Mouse (Mus musculus): ENCODE measurements around the gene Rnf216. TPM values are rescaled to one million over a fixed set of nuclear protein-coding genes. Genes with fewer than 3 reads are reported as not detected.

Gene Rnf216
- polyA plus RNA-seq, 1 experiment from 2014 or later: 26.9 TPM

- H3K4me1 ChIP-seq (ENCODE audit: control insufficient read depth, insufficient read depth, low read length): no peaks in the 10 kb centered on the region
- no peaks in the 10 kb centered on the region for H3K9me3 ChIP-seq (replicated peaks; ENCODE audit: control insufficient read depth, low read length)
- no peaks in the 10 kb centered on the region for H3K27me3 ChIP-seq (replicated peaks; ENCODE audit: control insufficient read depth, insufficient read depth, low read length)
- no peaks in the 10 kb centered on the region for H3K36me3 ChIP-seq (ENCODE audit: control insufficient read depth, insufficient read depth, low read length)
- H3K4me3 ChIP-seq (ENCODE audit: low read depth, low read length): no peak overlapping the region
- 12% methylated on average over 1 of the region's 1 CpGs for WGBS
- DNase-seq (ENCODE audit: low spot score) (no peak), ATAC-seq (no peak)
- no peak overlapping the region for H3K9ac ChIP-seq (ENCODE audit: low read length)
- no peak overlapping the region for H3K4me2 ChIP-seq (ENCODE audit: low read length)
- no peak overlapping the region for H3K27ac ChIP-seq (ENCODE audit: low read depth, low read length)
Measured at GRCm38 (mm10) chr5:143122673-143123072, 9.9 kb upstream of the Rnf216 start.

- H3K4me1 ChIP-seq (ENCODE audit: control insufficient read depth, insufficient read depth, low read length): no peaks in the 10 kb centered on the region
- no peak overlapping the region for H3K4me3 ChIP-seq (ENCODE audit: low read depth, low read length)
- no peaks in the 10 kb centered on the region for H3K9me3 ChIP-seq (replicated peaks; ENCODE audit: control insufficient read depth, low read length)
- ATAC-seq (no peak), DNase-seq (ENCODE audit: low spot score) (no peak)
- no peaks in the 10 kb centered on the region for H3K36me3 ChIP-seq (ENCODE audit: control insufficient read depth, insufficient read depth, low read length)
- no peak overlapping the region for H3K27ac ChIP-seq (ENCODE audit: low read depth, low read length)
- no peak overlapping the region for H3K9ac ChIP-seq (ENCODE audit: low read length)
- no peak overlapping the region for H3K4me2 ChIP-seq (ENCODE audit: low read length)
- WGBS: 74% methylated on average over 8 of the region's 8 CpGs
- no peaks in the 10 kb centered on the region for H3K27me3 ChIP-seq (replicated peaks; ENCODE audit: control insufficient read depth, insufficient read depth, low read length)
Measured at GRCm38 (mm10) chr5:143122125-143122524, 9.3 kb upstream of the Rnf216 start.

- ATAC-seq (no peak), DNase-seq (ENCODE audit: low spot score) (no peak)
- 90% methylated on average over 3 of the region's 3 CpGs for WGBS
- no peak overlapping the region for H3K4me3 ChIP-seq (ENCODE audit: low read depth, low read length)
- no peak overlapping the region for H3K27ac ChIP-seq (ENCODE audit: low read depth, low read length)
- no peaks in the 10 kb centered on the region for H3K27me3 ChIP-seq (replicated peaks; ENCODE audit: control insufficient read depth, insufficient read depth, low read length)
- peaks cover 6% of the 10 kb centered on the region; the same call in 1 of the 2 replicates for H3K4me1 ChIP-seq (ENCODE audit: control insufficient read depth, insufficient read depth, low read length)
- H3K9me3 ChIP-seq (replicated peaks; ENCODE audit: control insufficient read depth, low read length): no peaks in the 10 kb centered on the region
- H3K9ac ChIP-seq (ENCODE audit: low read length): no peak overlapping the region
- no peak overlapping the region for H3K4me2 ChIP-seq (ENCODE audit: low read length)
- no peaks in the 10 kb centered on the region for H3K36me3 ChIP-seq (ENCODE audit: control insufficient read depth, insufficient read depth, low read length)
Measured at GRCm38 (mm10) chr5:143106842-143107241, 6.0 kb downstream of the Rnf216 start.

GRCm38 (mm10) chr5:143103231-143103630 lies 9.6 kb downstream of the Rnf216 start:
- H3K4me2 ChIP-seq (ENCODE audit: low read length): no peak overlapping the region
- 0 out of 2 replicates have a peak, but pooled peaks cover 2% of the 10 kb centered on the region for H3K4me1 ChIP-seq (ENCODE audit: control insufficient read depth, insufficient read depth, low read length)
- H3K27ac ChIP-seq (ENCODE audit: low read depth, low read length): no peak overlapping the region
- DNase-seq (ENCODE audit: low spot score) (no peak), ATAC-seq (no peak)
- H3K36me3 ChIP-seq (ENCODE audit: control insufficient read depth, insufficient read depth, low read length): no peaks in the 10 kb centered on the region
- H3K9ac ChIP-seq (ENCODE audit: low read length): no peak overlapping the region
- H3K4me3 ChIP-seq (ENCODE audit: low read depth, low read length): no peak overlapping the region
- WGBS: 93% methylated on average over 2 of the region's 2 CpGs
- no peaks in the 10 kb centered on the region for H3K9me3 ChIP-seq (replicated peaks; ENCODE audit: control insufficient read depth, low read length)
- no peaks in the 10 kb centered on the region for H3K27me3 ChIP-seq (replicated peaks; ENCODE audit: control insufficient read depth, insufficient read depth, low read length)

GRCm38 (mm10) chr5:143101626-143102025 lies 11.2 kb downstream of the Rnf216 start:
- no peak overlapping the region for H3K4me2 ChIP-seq (ENCODE audit: low read length)
- no peak overlapping the region for H3K4me3 ChIP-seq (ENCODE audit: low read depth, low read length)
- H3K4me1 ChIP-seq (ENCODE audit: control insufficient read depth, insufficient read depth, low read length): 0 out of 2 replicates have a peak, but pooled peaks cover 2% of the 10 kb centered on the region
- H3K9me3 ChIP-seq (replicated peaks; ENCODE audit: control insufficient read depth, low read length): no peaks in the 10 kb centered on the region
- no peak overlapping the region for H3K9ac ChIP-seq (ENCODE audit: low read length)
- no peak overlapping the region for H3K27ac ChIP-seq (ENCODE audit: low read depth, low read length)
- no peak for ATAC-seq
- DNase-seq (ENCODE audit: low spot score): no peak
- WGBS: 93% methylated on average over 1 of the region's 1 CpGs
- no peaks in the 10 kb centered on the region for H3K36me3 ChIP-seq (ENCODE audit: control insufficient read depth, insufficient read depth, low read length)
- H3K27me3 ChIP-seq (replicated peaks; ENCODE audit: control insufficient read depth, insufficient read depth, low read length): no peaks in the 10 kb centered on the region

GRCm38 (mm10) chr5:143095256-143095655 lies 17.5 kb downstream of the Rnf216 start:
- Histone ChIP-seq H3K27ac (ENCODE audit: low read depth, low read length) (no peak overlapping the region), H3K9ac (ENCODE audit: low read length) (no peak overlapping the region), H3K9me3 (replicated peaks; ENCODE audit: control insufficient read depth, low read length) (no peaks in the 10 kb centered on the region), H3K4me3 (ENCODE audit: low read depth, low read length) (no peak overlapping the region), H3K36me3 (ENCODE audit: control insufficient read depth, insufficient read depth, low read length) (peaks cover 25% of the 10 kb centered on the region), H3K4me2 (ENCODE audit: low read length) (no peak overlapping the region), H3K4me1 (ENCODE audit: control insufficient read depth, insufficient read depth, low read length) (0 out of 2 replicates have a peak, but pooled peaks cover 2% of the 10 kb centered on the region), H3K27me3 (replicated peaks; ENCODE audit: control insufficient read depth, insufficient read depth, low read length) (no peaks in the 10 kb centered on the region)
- DNase-seq (ENCODE audit: low spot score): no peak
- no peak for ATAC-seq
- 89% methylated on average over 7 of the region's 7 CpGs for WGBS

GRCm38 (mm10) chr5:143092891-143093290 lies 19.9 kb downstream of the Rnf216 start:
- no peaks in the 10 kb centered on the region for H3K4me1 ChIP-seq (ENCODE audit: control insufficient read depth, insufficient read depth, low read length)
- H3K9me3 ChIP-seq (replicated peaks; ENCODE audit: control insufficient read depth, low read length): no peaks in the 10 kb centered on the region
- DNase-seq (ENCODE audit: low spot score) (no peak), ATAC-seq (no peak)
- no peak overlapping the region for H3K9ac ChIP-seq (ENCODE audit: low read length)
- peaks cover 48% of the 10 kb centered on the region for H3K36me3 ChIP-seq (ENCODE audit: control insufficient read depth, insufficient read depth, low read length)
- 64% methylated on average over 3 of the region's 3 CpGs for WGBS
- H3K27ac ChIP-seq (ENCODE audit: low read depth, low read length): no peak overlapping the region
- H3K27me3 ChIP-seq (replicated peaks; ENCODE audit: control insufficient read depth, insufficient read depth, low read length): no peaks in the 10 kb centered on the region
- no peak overlapping the region for H3K4me2 ChIP-seq (ENCODE audit: low read length)
- H3K4me3 ChIP-seq (ENCODE audit: low read depth, low read length): no peak overlapping the region

GRCm38 (mm10) chr5:143084898-143085297 lies 27.9 kb downstream of the Rnf216 start:
- Histone ChIP-seq H3K27me3 (replicated peaks; ENCODE audit: control insufficient read depth, insufficient read depth, low read length) (no peaks in the 10 kb centered on the region), H3K4me2 (ENCODE audit: low read length) (no peak overlapping the region), H3K9me3 (replicated peaks; ENCODE audit: control insufficient read depth, low read length) (no peaks in the 10 kb centered on the region), H3K4me3 (ENCODE audit: low read depth, low read length) (no peak overlapping the region), H3K27ac (ENCODE audit: low read depth, low read length) (no peak overlapping the region), H3K36me3 (ENCODE audit: control insufficient read depth, insufficient read depth, low read length) (peaks cover 80% of the 10 kb centered on the region), H3K9ac (ENCODE audit: low read length) (no peak overlapping the region), H3K4me1 (ENCODE audit: control insufficient read depth, insufficient read depth, low read length) (no peaks in the 10 kb centered on the region)
- ATAC-seq: no peak
- 68% methylated on average over 4 of the region's 4 CpGs for WGBS
- DNase-seq (ENCODE audit: low spot score): peak; percentile 26

GRCm38 (mm10) chr5:143079806-143080205 lies 33.0 kb downstream of the Rnf216 start:
- DNase-seq (ENCODE audit: low spot score): no peak
- no peak overlapping the region for H3K4me2 ChIP-seq (ENCODE audit: low read length)
- no peak overlapping the region for H3K9ac ChIP-seq (ENCODE audit: low read length)
- WGBS: 93% methylated on average over 1 of the region's 1 CpGs
- peaks cover 83% of the 10 kb centered on the region for H3K36me3 ChIP-seq (ENCODE audit: control insufficient read depth, insufficient read depth, low read length)
- no peaks in the 10 kb centered on the region for H3K27me3 ChIP-seq (replicated peaks; ENCODE audit: control insufficient read depth, insufficient read depth, low read length)
- no peaks in the 10 kb centered on the region for H3K4me1 ChIP-seq (ENCODE audit: control insufficient read depth, insufficient read depth, low read length)
- no peak overlapping the region for H3K4me3 ChIP-seq (ENCODE audit: low read depth, low read length)
- H3K27ac ChIP-seq (ENCODE audit: low read depth, low read length): no peak overlapping the region
- no peaks in the 10 kb centered on the region for H3K9me3 ChIP-seq (replicated peaks; ENCODE audit: control insufficient read depth, low read length)
- ATAC-seq: no peak

Measured in forebrain, embryonic 14.5 days (tissue).